Mouse (Mus musculus): ENCODE measurements at regions not wholly inside any gene's neighbourhood (a gene's known extent, or its start where the extent isn't known, plus 50 kb on each side); places are given as distances from the start of the nearest gene placed in this dataset.

- TF ChIP-seq MAZ (IDR thresholded peaks at IDR 0.05; ENCODE audit: low read depth, low read length) (no peak), MEF2A (IDR thresholded peaks at IDR 0.05; ENCODE audit: extremely low read depth, insufficient replicate concordance, low read depth, low read length, poor library complexity, severe bottlenecking) (no peak), USF1 (IDR thresholded peaks at IDR 0.05; ENCODE audit: low read depth, low read length) (no peak), MAX (IDR thresholded peaks at IDR 0.05; ENCODE audit: low read length) (no peak), RCOR1 (IDR thresholded peaks at IDR 0.05; ENCODE audit: low read depth, low read length) (no peak)
These were observed 103.7 kb upstream of the Npas2 start for GRCm38 (mm10) chr1:39089875-39090274.
